Mouse (Mus musculus): ENCODE measurements around the gene Nudcd2.

DNA sequence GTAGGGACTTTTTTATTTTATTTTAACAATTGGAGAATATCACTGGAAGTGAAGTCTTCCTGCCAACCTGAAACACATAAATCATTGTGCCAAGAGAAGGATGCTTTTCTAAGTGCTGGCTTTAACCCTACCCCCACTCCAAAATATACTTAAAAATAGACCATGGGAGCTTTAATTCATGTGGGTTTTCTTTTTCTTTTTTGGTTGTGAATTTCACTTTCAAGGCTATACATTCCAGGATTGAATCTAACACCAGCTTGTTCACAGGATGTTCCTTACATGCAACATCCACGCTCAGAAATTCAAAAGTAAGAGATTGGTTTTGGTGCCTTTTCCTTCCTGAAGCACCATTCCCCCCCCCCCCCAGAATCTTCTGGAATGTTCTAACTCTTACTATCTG is 49.9 kb downstream of the Nudcd2 start:
- no peak for TF ChIP-seq POLR2A (IDR thresholded peaks at IDR 0.05; ENCODE audit: low read depth, low read length)
- TF ChIP-seq CHD2 (IDR thresholded peaks at IDR 0.05; ENCODE audit: low read length) = no peak
- TF ChIP-seq MEF2A (IDR thresholded peaks at IDR 0.05; ENCODE audit: borderline replicate concordance, low read depth, low read length) = no peak
- TF ChIP-seq MXI1 (IDR thresholded peaks at IDR 0.05; ENCODE audit: low read depth, low read length) = no peak
- TF ChIP-seq MAX (IDR thresholded peaks at IDR 0.05; ENCODE audit: low read length) = no peak
- no peak for TF ChIP-seq BHLHE40 (IDR thresholded peaks at IDR 0.05; ENCODE audit: low read depth, low read length)
- TF ChIP-seq CTCF (conservative IDR thresholded peaks at IDR 0.05 in 1 of 2, IDR thresholded peaks at IDR 0.05 in 1 of 2; ENCODE audit: low read depth in 2 of 2, low read length in 2 of 2) = no peak
- no peak for TF ChIP-seq KAT2A (IDR thresholded peaks at IDR 0.05; ENCODE audit: insufficient replicate concordance, low read length)
